Mouse (Mus musculus): Measurements from ENCODE around the gene Abi1.

- peak; percentile 90 for TF ChIP-seq EP300 (IDR thresholded peaks at IDR 0.05)
- TF ChIP-seq CTCF (IDR thresholded peaks at IDR 0.05) = no peak
Measured at GRCm38 (mm10) chr2:22895282-22896273, 144.5 kb downstream of the Abi1 start, which contains the start of gene Pdss1.
